ENCODE assay signal across 8 mouse cellular contexts in genomic region chr7:45216442-45217183, GRCm38 (mm10). TPM values are rescaled to one million over a fixed set of nuclear protein-coding genes. Genes with fewer than 3 reads are reported as not detected.
A peak's percentile ranks its signal among the peaks of the same experiment; 100 is the strongest.
DNase-seq lines count a peak whose midpoint lies in the region; ATAC-seq and TF ChIP-seq lines count a peak whose summit lies in the region.

No protein-coding gene starts in this region.

- H3K9me3 ChIP-seq in embryonic facial prominence, embryonic 12.5 days, result no peaks in the 10 kb centered on the region
- no peaks in the 10 kb centered on the region for H3K9me3 ChIP-seq in limb, embryonic 14.5 days (ENCODE audit: control insufficient read depth, low read length)
- no peaks in the 10 kb centered on the region for H3K9me3 ChIP-seq in midbrain, embryonic 16.5 days (replicated peaks; ENCODE audit: control insufficient read depth, low read length, poor library complexity, severe bottlenecking)

- peak; percentile 97 for DNase-seq in left cerebral cortex, postnatal 4 days
- DNase-seq in left cerebral cortex, postnatal 25 days (ENCODE audit: low spot score in 2 of 2), result no peak
- peak; percentile 74 to 78 for DNase-seq in heart, postnatal 10 days
- DNase-seq in limb, embryonic 14.5 days (ENCODE audit: low spot score), result peak; percentile 93
- no peak for DNase-seq in cerebellum, adult 9-11 months

- H3K4me2 ChIP-seq in embryonic facial prominence, embryonic 12.5 days (replicated peaks), result peak overlapping the region; percentile 93
- peak overlapping the region; percentile 80 for H3K4me2 ChIP-seq in limb, embryonic 14.5 days (replicated peaks; ENCODE audit: low read depth, low read length, severe bottlenecking)
- peak overlapping the region; percentile 71 for H3K4me2 ChIP-seq in midbrain, embryonic 16.5 days (ENCODE audit: low read length)

- H3K4me1 ChIP-seq in embryonic facial prominence, embryonic 12.5 days, result peaks cover 29% of the 10 kb centered on the region
- peaks cover 21% of the 10 kb centered on the region; the same call in 1 of the 2 replicates for H3K4me1 ChIP-seq in limb, embryonic 14.5 days (ENCODE audit: control insufficient read depth, insufficient read depth, low read length)
- peaks cover 14% of the 10 kb centered on the region for H3K4me1 ChIP-seq in midbrain, embryonic 16.5 days (ENCODE audit: control insufficient read depth, insufficient read depth, low read length)

- peak; percentile 77; the same call in 1 of the 2 replicates for TF ChIP-seq POLR2A in limb, embryonic 14.5 days (IDR thresholded peaks at IDR 0.05; ENCODE audit: borderline replicate concordance, extremely low read depth, insufficient read depth, insufficient read length)

- ATAC-seq in embryonic facial prominence, embryonic 12.5 days (ENCODE audit: insufficient number of reproducible peaks, insufficient read depth, low FRiP score, low TSS enrichment), result peak; percentile 77
- ATAC-seq in limb, embryonic 14.5 days (ENCODE audit: low FRiP score, low read depth), result peak; percentile 89
- ATAC-seq in midbrain, embryonic 16.5 days, result peak; percentile 77
- ATAC-seq in activated CD4-positive, CD25-positive, alpha-beta regulatory T cell, adult 4 months, result no peak

- peaks cover 8% of the 10 kb centered on the region for H3K27me3 ChIP-seq in embryonic facial prominence, embryonic 12.5 days
- H3K27me3 ChIP-seq in limb, embryonic 14.5 days (ENCODE audit: control insufficient read depth, insufficient read depth, low read length), result peaks cover 9% of the 10 kb centered on the region
- H3K27me3 ChIP-seq in midbrain, embryonic 16.5 days (ENCODE audit: control insufficient read depth, insufficient read depth, low read depth, low read length), result peaks cover 8% of the 10 kb centered on the region

- peak overlapping the region; percentile 98 for H3K27ac ChIP-seq in embryonic facial prominence, embryonic 12.5 days
- peak overlapping the region; percentile 99 for H3K27ac ChIP-seq in limb, embryonic 14.5 days (replicated peaks; ENCODE audit: low read depth, low read length)
- peak overlapping the region; percentile 75 for H3K27ac ChIP-seq in midbrain, embryonic 16.5 days (ENCODE audit: low read length)

- intact Hi-C loops in left cerebral cortex, postnatal 4 days (cut with DNase I), result no loop called here
- intact Hi-C loops in left cerebral cortex, postnatal 25 days (cut with DNase I), result no loop called here
- intact Hi-C loops in heart, postnatal 10 days (cut with DNase I), result no loop called here

- peak overlapping the region; percentile 86 for H3K4me3 ChIP-seq in embryonic facial prominence, embryonic 12.5 days
- H3K4me3 ChIP-seq in limb, embryonic 14.5 days (replicated peaks; ENCODE audit: low read length), result peak overlapping the region; percentile 94
- H3K4me3 ChIP-seq in midbrain, embryonic 16.5 days (ENCODE audit: low read depth, low read length), result peak overlapping the region; percentile 46

- 3% methylated on average over 13 of the region's 13 CpGs for WGBS in embryonic facial prominence, embryonic 12.5 days
- WGBS in limb, embryonic 14.5 days, result 0% methylated on average over 13 of the region's 13 CpGs
- under 1% methylated on average over 13 of the region's 13 CpGs for WGBS in midbrain, embryonic 16.5 days

- H3K9ac ChIP-seq in embryonic facial prominence, embryonic 12.5 days, result peak overlapping the region; percentile 99
- H3K9ac ChIP-seq in limb, embryonic 14.5 days (ENCODE audit: low read depth, low read length, severe bottlenecking), result peak overlapping the region; percentile 99
- peak overlapping the region; percentile 70 for H3K9ac ChIP-seq in midbrain, embryonic 16.5 days (ENCODE audit: low read depth, low read length)

- peaks cover 45% of the 10 kb centered on the region for H3K36me3 ChIP-seq in embryonic facial prominence, embryonic 12.5 days
- H3K36me3 ChIP-seq in limb, embryonic 14.5 days (ENCODE audit: control insufficient read depth, insufficient read depth, low read length), result peaks cover 39% of the 10 kb centered on the region
- H3K36me3 ChIP-seq in midbrain, embryonic 16.5 days (ENCODE audit: control insufficient read depth, insufficient read depth, low read length), result no peaks in the 10 kb centered on the region

RNA-seq across cellular contexts. Expression of gene Tead2, which starts 1.1 kb away (rescaled TPM):
- total RNA-seq in left cerebral cortex, postnatal 4 days (2021), result 10 to 100 TPM; 15.1 to 17.6 TPM
- total RNA-seq in left cerebral cortex, postnatal 25 days (2021), result 1 to 10 TPM; 2.8 to 5.5 TPM
- polyA plus RNA-seq in embryonic facial prominence, embryonic 12.5 days (2016; fragmentation: Nextera tagmentation; extraction: Ambion mirVana), result 277 and 295 TPM in 2 replicates
- total RNA-seq in heart, postnatal 10 days (2021), result 10 to 100 TPM; 27.5 to 32.3 TPM
- 450 and 560 TPM in 2 replicates for polyA plus RNA-seq in limb, embryonic 14.5 days (2012; rRNA removed)
- 143 and 168 TPM in 2 replicates for polyA plus RNA-seq in limb, embryonic 14.5 days (2014; fragmentation: Nextera tagmentation; extraction: Ambion mirVana)
- polyA plus RNA-seq in midbrain, embryonic 16.5 days (2015; fragmentation: Nextera tagmentation; extraction: Ambion mirVana), result 30.5 and 39.5 TPM in 2 replicates
- polyA plus RNA-seq in activated CD4-positive, CD25-positive, alpha-beta regulatory T cell, adult 4 months (2017; shearing (Covaris generic)), result 1 to 10 TPM; 1.5 to 2.8 TPM

RNA-seq across cellular contexts. Expression of gene Dkkl1, which starts 4.7 kb away (rescaled TPM):
- 10 to 100 TPM; 14.5 to 18.3 TPM for total RNA-seq in left cerebral cortex, postnatal 4 days (2021)
- 10 to 100 TPM; 25.1 to 29.2 TPM for total RNA-seq in left cerebral cortex, postnatal 25 days (2021)
- polyA plus RNA-seq in embryonic facial prominence, embryonic 12.5 days (2016; fragmentation: Nextera tagmentation; extraction: Ambion mirVana), result 1.4 and 2.3 TPM in 2 replicates
- total RNA-seq in heart, postnatal 10 days (2021), result not detected
- polyA plus RNA-seq in limb, embryonic 14.5 days (2012; rRNA removed), result 3.0 and 4.8 TPM in 2 replicates
- 9.0 and 14.8 TPM in 2 replicates for polyA plus RNA-seq in limb, embryonic 14.5 days (2014; fragmentation: Nextera tagmentation; extraction: Ambion mirVana)
- polyA plus RNA-seq in midbrain, embryonic 16.5 days (2015; fragmentation: Nextera tagmentation; extraction: Ambion mirVana), result 6.2 and 10.5 TPM in 2 replicates
- polyA plus RNA-seq in activated CD4-positive, CD25-positive, alpha-beta regulatory T cell, adult 4 months (2017; shearing (Covaris generic)), result 10 to 100 TPM; 20.6 to 24.7 TPM

RNA-seq across cellular contexts. Expression of gene Ccdc155, which starts 11.9 kb away (rescaled TPM):
- total RNA-seq in left cerebral cortex, postnatal 4 days (2021), result 1 to 10 TPM; 1.1 to 1.9 TPM
- 1 to 10 TPM; 5.2 to 5.3 TPM for total RNA-seq in left cerebral cortex, postnatal 25 days (2021)
- 0.94 and 1.7 TPM in 2 replicates for polyA plus RNA-seq in embryonic facial prominence, embryonic 12.5 days (2016; fragmentation: Nextera tagmentation; extraction: Ambion mirVana)
- total RNA-seq in heart, postnatal 10 days (2021), result not detected
- 1.4 and 1.5 TPM in 2 replicates for polyA plus RNA-seq in limb, embryonic 14.5 days (2012; rRNA removed)
- 0.79 and 1.2 TPM in 2 replicates for polyA plus RNA-seq in limb, embryonic 14.5 days (2014; fragmentation: Nextera tagmentation; extraction: Ambion mirVana)
- 0.45 and 0.53 TPM in 2 replicates for polyA plus RNA-seq in midbrain, embryonic 16.5 days (2015; fragmentation: Nextera tagmentation; extraction: Ambion mirVana)
- under 1 TPM; 0.24 to 0.34 TPM for polyA plus RNA-seq in activated CD4-positive, CD25-positive, alpha-beta regulatory T cell, adult 4 months (2017; shearing (Covaris generic))

RNA-seq across cellular contexts. Expression of gene Cd37, which starts 22.3 kb away (rescaled TPM):
- total RNA-seq in left cerebral cortex, postnatal 4 days (2021), result 1 to 10 TPM; 2.5 to 2.6 TPM
- 1 to 10 TPM; 2.5 to 4.4 TPM for total RNA-seq in left cerebral cortex, postnatal 25 days (2021)
- polyA plus RNA-seq in embryonic facial prominence, embryonic 12.5 days (2016; fragmentation: Nextera tagmentation; extraction: Ambion mirVana), result 2.3 TPM in 2 replicates
- total RNA-seq in heart, postnatal 10 days (2021), result 1 to 10 TPM; 3.0 to 4.0 TPM
- polyA plus RNA-seq in limb, embryonic 14.5 days (2012; rRNA removed), result 4.9 and 6.0 TPM in 2 replicates
- polyA plus RNA-seq in limb, embryonic 14.5 days (2014; fragmentation: Nextera tagmentation; extraction: Ambion mirVana), result 2.6 and 3.7 TPM in 2 replicates
- 1.3 and 1.4 TPM in 2 replicates for polyA plus RNA-seq in midbrain, embryonic 16.5 days (2015; fragmentation: Nextera tagmentation; extraction: Ambion mirVana)
- polyA plus RNA-seq in activated CD4-positive, CD25-positive, alpha-beta regulatory T cell, adult 4 months (2017; shearing (Covaris generic)), result 100 to 1,000 TPM; 420 to 495 TPM

RNA-seq across cellular contexts. Expression of gene Slc6a16, which starts 24.3 kb away (rescaled TPM):
- 1 to 10 TPM; 1.2 to 1.8 TPM for total RNA-seq in left cerebral cortex, postnatal 4 days (2021)
- total RNA-seq in left cerebral cortex, postnatal 25 days (2021), result 1 to 10 TPM; 1.6 to 1.9 TPM
- 0.22 TPM in 1 of 2 replicates, not detected in the other for polyA plus RNA-seq in embryonic facial prominence, embryonic 12.5 days (2016; fragmentation: Nextera tagmentation; extraction: Ambion mirVana)
- not detected for total RNA-seq in heart, postnatal 10 days (2021)
- polyA plus RNA-seq in limb, embryonic 14.5 days (2012; rRNA removed), result 0.18 and 0.29 TPM in 2 replicates
- polyA plus RNA-seq in limb, embryonic 14.5 days (2014; fragmentation: Nextera tagmentation; extraction: Ambion mirVana), result 0.21 TPM in 1 of 2 replicates, not detected in the other
- polyA plus RNA-seq in midbrain, embryonic 16.5 days (2015; fragmentation: Nextera tagmentation; extraction: Ambion mirVana), result 0.93 and 1.2 TPM in 2 replicates
- not detected for polyA plus RNA-seq in activated CD4-positive, CD25-positive, alpha-beta regulatory T cell, adult 4 months (2017; shearing (Covaris generic))

Comparison
In these comparisons a context has a peak if more than half of its experiments do, and no peak if none do; other contexts are left out.
1. DNase-seq: peak in left cerebral cortex, postnatal 4 days (single experiment), heart, postnatal 10 days (2 of 2) and limb, embryonic 14.5 days (single experiment); none in left cerebral cortex, postnatal 25 days (0 of 2) and cerebellum, adult 9-11 months (single experiment).
2. Peak in every context shown above with its lines, with median percentiles within 50 percentile points of each other: H3K27ac ChIP-seq, H3K4me2 ChIP-seq, H3K4me3 ChIP-seq and H3K9ac ChIP-seq.